Mouse (Mus musculus) gastrocnemius, adult 2 months (tissue): ENCODE results near the gene Celsr1. TPM values are rescaled to one million over a fixed set of nuclear protein-coding genes. Genes with fewer than 3 reads are reported as not detected.

Experiments
- DNase-seq: peaks from one replicate; pipeline ENCODE4 v3.0.0; 2022
- H3K27ac ChIP-seq: fragments of 200-600 bp; 2 replicates; pipeline ENCODE4 v1.8.1; 2022; ENCODE audit warnings: mild to moderate bottlenecking
- H3K4me3 ChIP-seq: fragments of 200-600 bp; 2 replicates; pipeline ENCODE4 v1.8.1; 2022; ENCODE audit warnings: mild to moderate bottlenecking, moderate library complexity
- CTCF ChIP-seq: fragments of 200-600 bp; IDR thresholded peaks from 2 replicates; pipeline ENCODE4 v1.8.1; 2022; ENCODE audit warnings: antibody characterized with exemption, mild to moderate bottlenecking, moderate library complexity
- intact Hi-C: fragments of 180-260 bp; cut with DNase I; formaldehyde crosslinking; loops from one replicate; pipeline ENCODE4 v1.15.1; 2025
- total RNA-seq, 2 experiments: library from RNA; stranded (reverse); gene quantifications; 2 replicates each; pipeline ENCODE4 v1.2.3; 2021

Gene Celsr1
- total RNA-seq, 2 experiments from 2014 or later = 0.13 to 0.28 TPM

DNA sequence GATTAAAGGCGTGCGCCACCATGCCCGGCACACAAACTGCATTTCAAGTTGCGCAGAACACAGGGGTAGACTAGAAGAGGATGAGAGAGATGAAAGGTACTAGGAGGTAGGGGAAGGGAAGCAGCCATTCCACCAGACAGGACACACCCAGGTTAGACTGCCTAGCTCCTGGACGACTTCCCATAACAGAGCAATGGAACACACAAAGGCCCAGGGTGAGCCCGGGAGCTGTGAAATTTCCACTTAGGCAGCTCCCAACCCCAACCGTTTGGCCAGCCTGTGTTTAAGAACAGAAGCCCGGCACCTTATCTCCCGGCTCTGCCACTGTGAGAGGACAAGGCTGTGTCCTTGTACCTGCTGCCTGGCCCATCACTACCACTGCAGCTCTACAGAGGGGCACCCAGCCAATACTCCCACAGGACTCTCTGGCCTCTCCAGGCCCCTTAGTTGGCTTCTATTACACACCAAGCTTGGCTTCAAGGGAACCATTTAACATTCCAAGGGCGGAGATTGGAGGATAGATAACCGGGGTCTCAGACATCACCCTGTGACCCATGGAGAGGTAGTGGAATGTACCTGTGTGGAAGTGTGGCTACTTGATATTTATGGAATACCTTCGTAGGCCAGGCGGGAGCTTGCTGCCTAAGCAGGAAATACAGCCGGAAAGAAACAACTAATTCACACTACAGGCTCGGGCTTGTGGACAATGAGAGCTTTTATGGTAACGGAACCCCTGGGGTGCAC is 84.0 kb downstream of the Celsr1 start:
- no peak overlapping the region for H3K27ac ChIP-seq
- DNase-seq = no peak
- TF ChIP-seq CTCF = no peak
- intact Hi-C loops = no loop called here
- H3K4me3 ChIP-seq = no peak overlapping the region

DNA sequence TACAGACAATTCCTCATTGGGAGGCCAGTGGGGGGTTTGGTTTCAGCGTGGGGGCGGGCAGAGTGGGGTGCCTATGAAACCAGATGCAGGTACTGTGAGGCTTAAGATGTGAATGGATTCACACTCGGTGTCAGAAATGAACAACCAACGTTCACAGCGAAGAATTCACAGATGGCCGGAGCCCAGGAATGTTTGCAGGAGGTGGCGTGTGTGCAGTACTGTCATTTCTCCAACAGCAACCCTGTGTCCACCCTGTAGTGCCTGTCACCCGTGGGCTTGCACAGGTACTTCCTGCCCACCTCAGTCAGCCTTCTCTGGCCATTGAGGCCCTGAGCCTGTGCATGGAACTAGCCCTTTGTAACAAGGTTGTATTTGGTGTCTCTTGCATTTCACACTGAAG is 85.6 kb downstream of the Celsr1 start:
- H3K27ac ChIP-seq = no peak overlapping the region
- no peak for DNase-seq
- no peak for TF ChIP-seq CTCF
- no peak overlapping the region for H3K4me3 ChIP-seq
- intact Hi-C loops = no loop called here

DNA sequence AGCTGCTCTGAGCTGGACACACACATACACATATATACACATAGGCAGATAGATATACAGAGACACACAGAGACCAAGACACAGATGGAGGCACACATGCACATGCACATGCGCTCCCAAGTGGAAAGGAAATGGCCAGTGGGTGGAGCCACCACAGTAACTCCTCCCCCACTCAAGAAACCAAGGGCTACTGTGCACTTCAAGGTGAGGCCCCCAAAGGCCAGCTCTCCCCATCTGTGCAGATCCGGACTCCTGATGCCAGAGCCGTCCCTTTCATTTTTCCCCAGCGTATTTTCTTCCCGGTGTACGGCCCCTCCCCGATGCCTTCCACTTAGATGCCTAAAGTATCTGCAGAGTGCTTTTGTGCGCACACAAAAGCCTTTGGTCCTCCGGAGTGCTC is 86.0 kb downstream of the Celsr1 start:
- H3K27ac ChIP-seq = no peak overlapping the region
- intact Hi-C loops = no loop called here
- no peak overlapping the region for H3K4me3 ChIP-seq
- DNase-seq = no peak
- no peak for TF ChIP-seq CTCF

DNA sequence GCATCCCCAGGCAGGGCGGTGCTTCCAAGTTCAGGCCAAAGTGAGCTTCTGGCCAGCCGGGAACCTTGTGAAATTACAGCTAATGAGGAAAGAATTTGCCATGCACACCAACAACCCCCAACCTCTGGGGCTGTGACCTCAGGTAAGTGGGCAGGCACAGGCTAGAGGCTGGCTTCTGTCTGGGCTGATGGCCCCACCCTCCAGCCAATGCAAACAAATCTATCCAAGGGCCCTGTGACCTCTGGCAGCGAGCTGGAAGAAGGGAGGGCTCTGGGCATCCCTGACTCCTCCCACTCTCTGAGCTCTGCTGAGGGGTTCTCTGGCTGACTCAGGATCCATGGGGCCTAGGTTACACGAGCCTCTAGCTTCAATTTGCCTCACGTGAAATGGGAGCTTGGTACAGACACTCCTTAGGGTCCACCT is 97.9 kb downstream of the Celsr1 start:
- intact Hi-C loops = no loop called here
- no peak for TF ChIP-seq CTCF
- no peak for DNase-seq
- H3K4me3 ChIP-seq = no peak overlapping the region
- no peak overlapping the region for H3K27ac ChIP-seq

DNA sequence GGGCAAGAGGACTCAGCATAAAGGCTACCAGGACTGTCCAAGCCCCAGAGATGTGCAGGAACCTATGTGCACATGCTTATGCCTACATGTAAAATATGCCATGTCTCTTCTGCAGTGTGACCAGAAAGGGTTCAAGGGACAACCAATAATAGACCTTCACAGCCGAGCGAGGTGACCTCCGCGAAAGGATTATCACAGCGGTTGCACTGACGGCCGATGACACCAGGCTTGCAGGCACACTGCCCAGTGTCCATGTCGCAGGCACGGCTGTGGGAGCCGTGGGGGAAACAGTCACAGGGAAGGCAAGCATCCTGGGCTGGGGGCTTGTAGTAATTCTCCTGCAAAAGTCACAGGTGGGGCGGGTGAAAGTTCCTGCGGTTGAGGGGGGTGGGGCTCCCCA is 105.4 kb downstream of the Celsr1 start:
- H3K27ac ChIP-seq = no peak overlapping the region
- no peak for TF ChIP-seq CTCF
- intact Hi-C loops = no loop called here
- H3K4me3 ChIP-seq = no peak overlapping the region
- no peak for DNase-seq

DNA sequence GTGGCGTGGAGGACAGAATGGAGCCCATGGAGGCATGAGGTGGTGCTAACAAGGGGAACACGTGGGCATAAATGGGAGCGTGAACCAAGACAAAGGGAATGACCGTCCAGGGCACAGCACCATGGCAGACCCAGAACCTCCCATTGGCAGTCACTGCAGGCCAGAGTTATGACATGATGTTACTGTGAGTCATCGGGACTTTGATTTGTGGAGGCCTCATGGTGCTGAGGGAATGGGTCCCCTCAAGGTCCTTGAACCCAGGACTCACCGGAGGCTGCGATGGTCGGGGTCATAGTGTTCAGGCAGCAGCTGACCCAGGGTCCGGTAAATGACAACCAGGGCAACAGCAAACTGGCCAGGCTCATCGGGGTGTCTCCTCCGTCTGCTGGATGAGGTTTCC is 111.7 kb downstream of the Celsr1 start:
- TF ChIP-seq CTCF = no peak
- intact Hi-C loops = no loop called here
- DNase-seq = no peak

DNA sequence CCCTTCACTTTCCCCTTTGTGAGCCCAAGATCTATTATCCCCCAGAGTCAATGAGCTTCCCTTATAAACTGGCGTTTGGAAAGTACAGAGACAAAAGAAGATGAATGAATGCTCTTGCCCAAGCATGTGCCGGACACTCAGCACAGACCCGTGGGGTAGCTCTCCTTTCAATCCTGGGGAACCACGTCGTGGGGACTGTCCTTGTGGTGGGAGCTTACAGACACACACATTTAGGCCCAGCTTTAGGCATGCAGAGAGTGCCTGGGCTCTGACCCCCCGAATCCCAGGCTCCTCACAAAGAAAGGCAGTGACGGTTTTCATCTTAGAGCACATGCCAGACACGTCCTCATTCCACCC is 113.7 kb downstream of the Celsr1 start:
- no peak overlapping the region for H3K4me3 ChIP-seq
- DNase-seq = no peak
- TF ChIP-seq CTCF = no peak

More for the DNA sequence above, 111.7 kb downstream of the Celsr1 start:
- H3K4me3 ChIP-seq = no peak overlapping the region
- no peak overlapping the region for H3K27ac ChIP-seq

DNA sequence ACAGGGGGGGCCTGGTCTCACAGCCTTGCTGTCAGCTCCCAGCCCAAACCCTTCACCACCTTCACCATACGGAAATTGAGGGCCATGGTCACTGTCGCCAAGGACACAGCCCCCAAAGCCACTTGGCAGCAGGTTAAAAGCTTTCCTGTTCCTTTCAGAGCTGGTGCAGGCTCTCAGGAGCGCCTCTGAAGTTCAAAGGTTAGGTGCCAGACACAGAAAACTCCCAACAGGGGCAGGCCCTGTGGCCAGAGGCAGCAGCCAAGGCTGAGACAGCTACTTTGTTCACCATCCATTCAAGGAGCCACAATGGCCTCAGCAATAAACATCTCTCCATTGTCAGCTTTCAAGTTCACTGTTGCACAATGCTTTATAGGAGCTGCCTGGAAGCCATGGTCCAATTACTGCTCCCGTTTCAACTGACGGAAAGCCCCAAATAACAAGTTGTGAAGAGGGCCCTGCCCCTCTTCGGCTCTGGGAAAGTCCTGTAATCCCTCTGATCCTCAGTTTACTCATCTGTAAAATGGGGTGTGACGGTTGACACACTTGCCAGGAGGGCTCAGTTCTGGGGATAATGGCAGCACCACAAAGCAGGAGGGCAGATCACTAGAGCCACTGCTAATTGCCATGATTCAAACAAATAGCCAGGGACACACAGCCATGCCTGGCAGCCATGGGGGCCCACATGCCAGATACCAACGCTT is 114.2 kb downstream of the Celsr1 start:
- no peak for DNase-seq
- no peak for TF ChIP-seq CTCF
- Histone ChIP-seq H3K4me3 (no peak overlapping the region), H3K27ac (no peak overlapping the region)
- intact Hi-C loops = no loop called here

More for the DNA sequence above, 113.7 kb downstream of the Celsr1 start:
- intact Hi-C loops = no loop called here
- no peak overlapping the region for H3K27ac ChIP-seq

DNA sequence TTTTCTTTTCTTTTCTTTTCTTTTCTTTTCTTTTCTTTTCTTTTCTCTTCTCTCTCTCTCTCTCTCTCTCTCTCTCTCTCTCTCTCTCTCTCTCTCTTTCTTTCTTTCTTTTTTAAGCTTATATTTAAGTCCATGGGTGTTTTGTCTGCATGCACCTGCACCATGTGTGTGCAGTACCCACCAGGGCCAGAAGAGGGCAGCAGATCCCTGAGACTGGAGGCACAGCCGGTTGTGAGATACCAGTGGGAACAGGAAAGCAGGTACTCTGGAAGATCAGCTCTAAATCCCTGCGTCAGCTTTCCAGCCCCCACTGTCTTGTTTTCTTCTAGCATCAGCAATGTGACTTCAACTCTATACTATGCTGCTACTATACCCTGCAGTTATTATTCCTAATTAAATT is 120.0 kb downstream of the Celsr1 start:
- TF ChIP-seq CTCF = peak; percentile 56
- intact Hi-C loops = loop anchor here (5.0 kb wide), 1 partner anchor 124 kb away; no protein-coding TSS in a partner anchor

DNA sequence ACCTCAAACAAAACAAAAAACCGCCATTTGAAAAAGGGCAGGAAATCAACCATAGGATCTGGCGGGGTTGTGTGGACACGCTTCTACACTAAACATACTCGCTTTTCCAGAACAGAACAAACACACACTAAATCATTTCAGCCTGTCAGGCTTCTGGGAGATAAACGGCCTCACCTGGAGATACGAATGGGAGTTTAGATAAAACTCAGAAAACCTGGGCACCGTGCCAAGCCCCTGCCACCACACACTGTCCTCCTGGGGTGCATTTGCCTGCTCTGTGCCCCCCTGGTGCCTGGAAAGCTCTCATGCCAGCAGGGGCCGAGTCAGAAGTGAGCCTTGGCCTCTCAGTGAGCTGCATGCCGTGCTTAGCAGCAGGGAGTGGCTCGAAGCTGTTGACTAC is 123.6 kb downstream of the Celsr1 start:
- no peak for TF ChIP-seq CTCF
- Histone ChIP-seq H3K4me3 (no peak overlapping the region), H3K27ac (no peak overlapping the region)
- no peak for DNase-seq
- intact Hi-C loops = loop anchor here (5.0 kb wide), 1 partner anchor 127 kb away; no protein-coding TSS in a partner anchor

More for the DNA sequence above, 120.0 kb downstream of the Celsr1 start:
- DNase-seq = peak; percentile 50
- H3K4me3 ChIP-seq = no peak overlapping the region
- no peak overlapping the region for H3K27ac ChIP-seq

DNA sequence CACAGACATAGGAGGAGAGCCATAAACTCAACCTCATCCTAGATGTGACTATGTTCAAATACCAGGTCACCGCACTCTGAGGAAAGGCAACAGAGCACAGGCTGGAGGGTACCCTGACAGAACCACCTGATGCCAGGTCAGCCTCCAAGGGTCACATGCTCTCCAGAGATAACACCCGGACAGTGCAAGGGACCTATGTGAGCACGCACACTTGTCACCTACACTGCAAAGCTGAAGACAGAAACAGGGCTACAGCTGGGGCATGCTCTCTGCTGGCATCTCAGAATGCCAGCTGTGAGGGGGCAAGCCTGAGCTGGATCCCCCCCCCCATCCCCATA is 124.1 kb downstream of the Celsr1 start:
- intact Hi-C loops = no loop called here
- no peak for DNase-seq
- no peak overlapping the region for H3K27ac ChIP-seq

DNA sequence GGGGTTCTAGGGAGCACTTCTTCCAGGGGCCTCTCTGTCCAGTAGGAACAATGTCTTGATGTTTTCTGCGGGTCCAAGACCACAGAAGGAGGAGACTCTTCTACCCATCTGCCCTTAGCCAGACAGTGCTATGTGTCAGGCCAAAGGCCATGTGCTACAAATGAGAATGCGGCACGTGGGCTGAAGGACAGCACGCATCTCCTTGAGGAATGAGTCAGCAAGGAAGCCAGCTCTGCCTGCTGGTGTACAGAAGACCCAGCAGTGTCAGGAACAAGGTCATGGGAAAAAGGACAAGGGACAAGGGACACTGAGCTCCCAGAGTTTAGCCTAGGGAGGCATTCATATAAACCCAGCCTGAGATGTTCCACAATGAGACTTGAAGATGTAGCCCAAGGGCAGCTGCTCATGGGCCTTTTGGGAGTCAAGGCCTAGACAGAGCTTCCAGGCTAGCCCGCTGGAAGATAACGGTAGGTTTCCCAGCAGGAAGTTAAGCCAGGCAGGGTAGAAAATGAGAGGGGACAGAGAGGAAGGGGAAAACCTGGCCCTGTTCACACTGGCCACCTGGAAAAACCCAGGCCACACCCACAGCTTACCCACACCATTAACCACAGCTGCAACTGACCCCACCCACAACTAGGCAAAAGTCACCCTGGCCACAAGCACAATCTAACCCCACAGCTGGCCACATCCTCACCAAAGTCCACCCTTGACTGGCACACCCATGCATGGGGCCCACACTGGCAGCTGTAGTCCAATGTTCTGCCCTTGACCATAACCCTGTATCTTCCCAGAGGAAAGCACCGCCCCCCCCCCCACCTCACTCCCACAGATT is 124.7 kb downstream of the Celsr1 start:
- TF ChIP-seq CTCF = no peak
- DNase-seq = no peak
- intact Hi-C loops = no loop called here
- no peak overlapping the region for H3K4me3 ChIP-seq
- no peak overlapping the region for H3K27ac ChIP-seq

More for the DNA sequence above, 124.1 kb downstream of the Celsr1 start:
- no peak overlapping the region for H3K4me3 ChIP-seq
- TF ChIP-seq CTCF = no peak

DNA sequence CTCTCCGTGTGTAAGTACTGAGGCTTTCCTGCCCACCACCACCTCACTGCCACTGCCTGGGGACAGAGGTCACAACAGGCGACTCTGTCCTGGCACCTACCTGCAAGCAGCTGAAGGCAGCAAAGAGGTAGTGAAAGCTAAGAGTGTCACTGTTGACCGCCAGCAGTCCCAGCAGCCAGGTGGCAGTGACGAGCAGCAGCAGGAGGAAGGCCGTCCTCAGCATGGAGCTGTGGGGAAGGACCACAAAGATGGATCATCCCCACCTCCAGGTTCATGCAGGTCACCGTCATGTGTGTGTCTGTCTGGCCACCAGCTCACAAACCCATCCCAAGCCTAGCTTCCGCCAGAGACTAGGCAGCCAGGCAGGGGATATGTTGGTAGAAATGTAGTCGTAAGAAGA is 129.8 kb downstream of the Celsr1 start:
- intact Hi-C loops = no loop called here
- Histone ChIP-seq H3K4me3 (no peak overlapping the region), H3K27ac (no peak overlapping the region)
- DNase-seq = no peak
- TF ChIP-seq CTCF = peak; percentile 45
